Mouse (Mus musculus): ENCODE results near the gene Abtb2.

GRCm38 (mm10) chr2:103724521-103724920, 158.4 kb downstream of the Abtb2 start:
- TF ChIP-seq CTCF (IDR thresholded peaks at IDR 0.05; ENCODE audit: low read depth, low read length): no peak
- no peak for TF ChIP-seq GATA1 (IDR thresholded peaks at IDR 0.05; ENCODE audit: borderline replicate concordance, low read length)
- no peak for TF ChIP-seq GATA2 (IDR thresholded peaks at IDR 0.05; ENCODE audit: borderline replicate concordance, low read depth, low read length)
- TF ChIP-seq POLR2AphosphoS5 (IDR thresholded peaks at IDR 0.05; ENCODE audit: insufficient replicate concordance, low read depth, low read length): no peak
- no peak for TF ChIP-seq TAL1 (conservative IDR thresholded peaks at IDR 0.05; ENCODE audit: low read depth, low read length)
